Mouse (Mus musculus) myocyte (in vitro differentiated cells): Measurements from ENCODE around the gene Dennd1a. TPM values are rescaled to one million over a fixed set of nuclear protein-coding genes. Genes with fewer than 3 reads are reported as not detected.

Experiments
- H3K27me3 ChIP-seq: one replicate; pipeline ENCODE4 v1.6.1; 2011; ENCODE audit not compliant: control insufficient read depth, insufficient read depth, insufficient read length
- H3K36me3 ChIP-seq: one replicate; pipeline ENCODE4 v1.6.1; 2011; ENCODE audit not compliant: control insufficient read depth, insufficient read depth
- H3K4me2 ChIP-seq: one replicate; pipeline ENCODE4 v1.6.1; 2011; ENCODE audit warnings: low read depth, control low read depth
- H3K4me3 ChIP-seq: one replicate; pipeline ENCODE4 v1.5.1; 2011; ENCODE audit warnings: mild to moderate bottlenecking, control low read depth, moderate library complexity
- H3K79me2 ChIP-seq: one replicate; pipeline ENCODE4 v1.6.1; 2011; ENCODE audit not compliant: control insufficient read depth, insufficient read depth
- H3ac ChIP-seq: one replicate; pipeline ENCODE4 v1.6.1; 2011; ENCODE audit not compliant: control insufficient read depth, insufficient read length
- CEBPB ChIP-seq: IDR thresholded peaks from 2 replicates; pipeline ENCODE4 v1.6.1; 2011; ENCODE audit warnings: mild to moderate bottlenecking, moderate library complexity; ENCODE audit not compliant: poor library complexity, insufficient read depth, severe bottlenecking
- E2F4 ChIP-seq: IDR thresholded peaks from one replicate; pipeline ENCODE4 v1.6.1; 2011; ENCODE audit warnings: mild to moderate bottlenecking, control low read depth, moderate library complexity; ENCODE audit not compliant: insufficient read depth
- MAX ChIP-seq: IDR thresholded peaks from one replicate; pipeline ENCODE4 v1.6.1; 2011; ENCODE audit warnings: low read depth, mild to moderate bottlenecking, control low read depth
- MYOD1 ChIP-seq, 3 experiments: IDR thresholded peaks; one replicate each; pipeline ENCODE4 v1.6.1; 2011; ENCODE audit warnings: control low read depth in 2 of 3, low read depth in 2 of 3, mild to moderate bottlenecking in 2 of 3, moderate library complexity in 1 of 3; ENCODE audit not compliant: insufficient read length in 2 of 3, control insufficient read depth in 1 of 3
- MYOG ChIP-seq, 3 experiments: IDR thresholded peaks; one replicate each; pipeline ENCODE4 v1.6.1; 2011; ENCODE audit warnings: control low read depth in 2 of 3, low read depth in 2 of 3, mild to moderate bottlenecking in 2 of 3; ENCODE audit not compliant: insufficient read length in 2 of 3, control insufficient read depth in 1 of 3, insufficient read depth in 1 of 3
- POLR2A ChIP-seq: IDR thresholded peaks from one replicate; pipeline ENCODE4 v1.6.1; 2011; ENCODE audit warnings: low read depth, mild to moderate bottlenecking, control low read depth, moderate library complexity; ENCODE audit not compliant: insufficient read length
- POLR2AphosphoS2 ChIP-seq: IDR thresholded peaks from one replicate; pipeline ENCODE4 v1.6.1; 2011; ENCODE audit warnings: low read depth, control low read depth; ENCODE audit not compliant: insufficient read length
- REST ChIP-seq: IDR thresholded peaks from one replicate; pipeline ENCODE4 v1.6.1; 2011; ENCODE audit warnings: mild to moderate bottlenecking, control low read depth, moderate library complexity; ENCODE audit not compliant: insufficient read depth, insufficient read length
- SRF ChIP-seq: IDR thresholded peaks from one replicate; pipeline ENCODE4 v1.6.1; 2011; ENCODE audit warnings: low read depth; ENCODE audit not compliant: control insufficient read depth, insufficient read length
- TCF12 ChIP-seq: IDR thresholded peaks from one replicate; pipeline ENCODE4 v1.6.1; 2011; ENCODE audit warnings: mild to moderate bottlenecking, control low read depth; ENCODE audit not compliant: poor library complexity, insufficient read depth, severe bottlenecking
- TCF3 ChIP-seq: IDR thresholded peaks from one replicate; pipeline ENCODE4 v1.6.1; 2011; ENCODE audit warnings: low read depth, control low read depth; ENCODE audit not compliant: insufficient read length
- USF1 ChIP-seq: IDR thresholded peaks from one replicate; pipeline ENCODE4 v1.6.1; 2011; ENCODE audit warnings: low read depth, mild to moderate bottlenecking, control low read depth, moderate library complexity
- polyA plus RNA-seq: library from polyadenylated mRNA; unstranded; fragments of >200 nt; fragmentation: generic; extraction: Trizol; gene quantifications from one replicate; pipeline ENCODE4 v1.2.1, GENCODE M21; 2012; ENCODE audit warnings: missing spikeins

Dennd1a gene
- polyA plus RNA-seq, 1 experiment: 11.3 TPM

DNA sequence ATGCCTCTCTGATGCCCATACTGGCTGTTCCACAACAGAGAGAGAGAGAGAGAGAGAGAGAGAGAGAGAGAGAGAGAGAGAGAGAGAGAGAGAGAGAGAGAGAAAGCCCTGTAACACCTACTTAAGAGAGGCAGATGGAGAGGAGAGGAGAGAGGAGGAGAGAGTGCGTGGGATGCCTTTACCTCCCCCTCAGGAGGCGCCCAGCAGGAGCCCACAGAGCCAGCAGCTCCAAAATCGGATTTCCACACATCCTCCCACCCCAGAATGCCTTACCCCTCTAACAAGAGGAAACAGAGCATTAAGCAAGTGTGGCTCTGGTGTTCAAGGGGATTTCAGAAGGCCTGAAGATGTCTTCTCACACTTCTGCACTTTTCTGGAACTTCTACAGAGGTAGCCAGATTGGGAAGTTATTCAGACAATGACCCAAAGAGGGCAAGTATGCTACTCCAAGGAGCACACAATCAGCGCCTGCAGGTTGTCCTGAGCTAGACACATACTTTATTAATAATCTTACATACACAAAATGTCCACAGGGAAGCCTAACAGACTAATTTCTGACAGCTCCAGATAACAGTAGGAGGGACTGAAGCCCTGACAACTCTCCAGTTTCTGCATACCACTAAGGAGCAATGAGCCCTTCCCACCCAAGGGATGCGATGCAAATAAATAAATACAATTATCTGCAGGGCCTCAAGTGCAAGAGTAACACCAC, 161.4 kb downstream of the Dennd1a start:
- Histone ChIP-seq H3K79me2 (no peaks in the 10 kb centered on the region), H3K4me2 (no peak overlapping the region), H3K4me3 (no peak overlapping the region), H3K27me3 (no peaks in the 10 kb centered on the region), H3ac (no peak overlapping the region), H3K36me3 (no peaks in the 10 kb centered on the region)
- TF ChIP-seq POLR2A (no peak), REST (no peak), TCF12 (no peak), MYOG (IDR thresholded peaks at IDR 0.05; ENCODE audit: control insufficient read depth in 1 of 3, insufficient read depth in 1 of 3, insufficient read length in 2 of 3, low read depth in 2 of 3) (no peak), USF1 (no peak), TCF3 (no peak), SRF (no peak), POLR2AphosphoS2 (no peak), E2F4 (no peak), MAX (no peak), MYOD1 (IDR thresholded peaks at IDR 0.05; ENCODE audit: control insufficient read depth in 1 of 3, insufficient read length in 2 of 3, low read depth in 2 of 3) (no peak), CEBPB (no peak)

DNA sequence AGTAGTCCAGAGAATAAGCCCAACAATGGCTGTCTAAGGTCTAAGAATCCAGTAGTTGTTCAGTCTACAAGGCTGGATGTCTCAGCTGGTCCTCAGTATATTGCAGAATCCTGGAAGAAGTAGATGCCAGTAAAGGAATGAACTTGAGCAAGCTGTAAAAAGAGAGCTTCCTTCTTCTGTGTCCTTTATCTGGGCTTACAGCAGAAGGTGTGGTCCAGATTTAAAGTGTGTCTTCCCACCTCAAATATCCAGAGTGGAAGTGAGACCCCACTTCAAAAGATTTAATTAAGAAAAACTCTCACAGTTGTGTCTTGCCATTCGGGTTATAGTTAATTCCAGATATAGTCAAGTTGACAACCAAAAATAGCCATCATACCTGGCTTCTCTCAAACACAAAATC, 162.5 kb downstream of the Dennd1a start:
- TF ChIP-seq TCF12: no peak
- TF ChIP-seq TCF3: no peak
- TF ChIP-seq POLR2A: no peak
- TF ChIP-seq CEBPB: no peak
- TF ChIP-seq MYOD1 (IDR thresholded peaks at IDR 0.05; ENCODE audit: control insufficient read depth in 1 of 3, insufficient read length in 2 of 3, low read depth in 2 of 3): no peak
- no peak for TF ChIP-seq SRF
- TF ChIP-seq MYOG (IDR thresholded peaks at IDR 0.05; ENCODE audit: control insufficient read depth in 1 of 3, insufficient read depth in 1 of 3, insufficient read length in 2 of 3, low read depth in 2 of 3): no peak
- TF ChIP-seq E2F4: no peak
- no peak for TF ChIP-seq USF1
- no peaks in the 10 kb centered on the region for H3K27me3 ChIP-seq
- no peaks in the 10 kb centered on the region for H3K79me2 ChIP-seq
- no peaks in the 10 kb centered on the region for H3K36me3 ChIP-seq
- no peak overlapping the region for H3K4me2 ChIP-seq
- no peak overlapping the region for H3ac ChIP-seq
- no peak overlapping the region for H3K4me3 ChIP-seq

DNA sequence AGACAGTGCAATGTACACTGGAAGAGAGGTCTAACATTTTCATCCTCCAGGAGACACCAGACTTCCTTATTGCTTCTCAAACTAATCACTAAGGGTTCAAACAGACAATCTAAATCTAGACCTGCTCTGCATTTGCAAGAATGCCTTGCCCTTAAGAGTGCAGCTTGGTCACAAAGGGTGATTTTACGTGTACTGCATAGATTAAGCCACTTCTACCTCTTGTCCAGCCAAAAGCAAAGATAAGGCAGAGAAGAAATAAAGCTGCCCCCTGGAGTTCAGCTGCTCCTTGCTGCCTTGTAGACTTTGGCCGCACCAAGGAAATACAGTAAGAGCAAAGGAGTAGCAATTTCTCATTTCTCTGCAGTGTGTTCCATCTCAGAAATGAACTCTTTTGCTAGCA, 172.2 kb downstream of the Dennd1a start:
- Histone ChIP-seq H3ac (no peak overlapping the region), H3K4me3 (no peak overlapping the region), H3K4me2 (no peak overlapping the region), H3K79me2 (no peaks in the 10 kb centered on the region), H3K36me3 (no peaks in the 10 kb centered on the region), H3K27me3 (no peaks in the 10 kb centered on the region)
- no peak for TF ChIP-seq USF1
- TF ChIP-seq MYOD1 (IDR thresholded peaks at IDR 0.05; ENCODE audit: control insufficient read depth in 1 of 3, insufficient read length in 2 of 3, low read depth in 2 of 3): no peak
- TF ChIP-seq MYOG (IDR thresholded peaks at IDR 0.05; ENCODE audit: control insufficient read depth in 1 of 3, insufficient read depth in 1 of 3, insufficient read length in 2 of 3, low read depth in 2 of 3): no peak
- no peak for TF ChIP-seq TCF3
- TF ChIP-seq REST: no peak
- TF ChIP-seq SRF: no peak
- no peak for TF ChIP-seq E2F4
- no peak for TF ChIP-seq POLR2AphosphoS2
- no peak for TF ChIP-seq MAX

DNA sequence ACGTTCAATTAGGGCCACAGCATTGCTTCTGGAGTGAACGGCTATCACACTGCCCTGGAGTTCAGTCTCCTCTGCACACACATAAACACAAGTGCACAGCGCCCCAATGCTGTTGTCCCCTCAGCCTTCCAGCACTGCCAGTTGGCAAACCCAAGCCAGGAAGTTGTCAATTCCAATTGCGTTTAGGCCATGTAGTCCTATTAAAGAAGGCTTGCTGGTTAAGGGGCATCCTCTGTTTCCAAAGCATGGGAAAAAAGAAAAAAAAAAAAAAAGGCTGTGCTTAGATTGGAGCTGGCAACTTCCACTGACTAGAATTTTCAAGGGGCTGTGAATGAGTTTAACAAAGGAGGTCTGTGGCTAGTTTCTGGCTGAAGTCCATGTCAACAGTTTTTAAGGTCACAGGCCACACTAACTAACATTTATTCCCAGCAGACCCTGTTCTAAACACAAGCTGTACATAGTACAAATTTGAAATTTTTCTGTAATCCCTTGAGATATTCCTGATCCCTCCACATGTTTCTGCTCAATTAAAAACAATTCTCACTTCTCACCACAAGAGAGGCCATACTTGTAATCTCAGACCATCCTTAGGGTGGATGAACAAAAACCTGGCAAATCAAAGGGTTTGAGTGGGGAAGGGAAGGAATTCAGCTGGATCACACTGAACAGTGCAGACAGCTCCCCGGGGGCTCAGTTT, 175.4 kb downstream of the Dennd1a start:
- Histone ChIP-seq H3K36me3 (no peaks in the 10 kb centered on the region), H3K4me3 (no peak overlapping the region), H3K27me3 (no peaks in the 10 kb centered on the region), H3K79me2 (no peaks in the 10 kb centered on the region), H3K4me2 (no peak overlapping the region), H3ac (no peak overlapping the region)
- TF ChIP-seq SRF: no peak
- TF ChIP-seq POLR2AphosphoS2: no peak
- TF ChIP-seq USF1: no peak

DNA sequence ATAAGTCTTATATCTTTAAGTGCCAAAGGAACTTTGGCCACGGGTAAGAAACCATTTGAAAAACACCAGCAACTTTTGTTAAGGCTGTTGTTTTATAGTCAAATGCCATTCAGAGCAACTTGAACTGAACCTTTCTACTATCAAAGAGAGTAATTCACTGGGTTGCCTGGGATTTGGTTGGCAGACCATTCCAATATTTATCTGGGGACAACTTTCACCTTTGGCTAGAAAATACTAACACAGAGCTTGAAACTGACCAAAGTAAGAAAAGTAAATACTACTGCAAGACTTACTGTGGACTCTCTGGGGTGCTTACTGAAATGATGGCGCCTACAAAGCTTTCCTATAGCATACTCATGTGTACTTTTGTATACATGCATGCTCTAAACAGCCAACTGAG, 178.6 kb downstream of the Dennd1a start:
- H3K27me3 ChIP-seq: no peaks in the 10 kb centered on the region
- H3K4me3 ChIP-seq: no peak overlapping the region
- no peaks in the 10 kb centered on the region for H3K79me2 ChIP-seq
- TF ChIP-seq TCF3 (no peak), MYOD1 (IDR thresholded peaks at IDR 0.05; ENCODE audit: control insufficient read depth in 1 of 3, insufficient read length in 2 of 3, low read depth in 2 of 3) (no peak)
- H3K4me2 ChIP-seq: no peak overlapping the region
- H3ac ChIP-seq: no peak overlapping the region
- H3K36me3 ChIP-seq: no peaks in the 10 kb centered on the region
